Mouse (Mus musculus): ENCODE data around the gene 2010300C02Rik. TPM values are rescaled to one million over a fixed set of nuclear protein-coding genes. Genes with fewer than 3 reads are reported as not detected.
A peak's percentile ranks its signal among the peaks of the same experiment; 100 is the strongest.

Gene 2010300C02Rik
- polyA plus RNA-seq, 1 experiment, result 142 TPM

DNA sequence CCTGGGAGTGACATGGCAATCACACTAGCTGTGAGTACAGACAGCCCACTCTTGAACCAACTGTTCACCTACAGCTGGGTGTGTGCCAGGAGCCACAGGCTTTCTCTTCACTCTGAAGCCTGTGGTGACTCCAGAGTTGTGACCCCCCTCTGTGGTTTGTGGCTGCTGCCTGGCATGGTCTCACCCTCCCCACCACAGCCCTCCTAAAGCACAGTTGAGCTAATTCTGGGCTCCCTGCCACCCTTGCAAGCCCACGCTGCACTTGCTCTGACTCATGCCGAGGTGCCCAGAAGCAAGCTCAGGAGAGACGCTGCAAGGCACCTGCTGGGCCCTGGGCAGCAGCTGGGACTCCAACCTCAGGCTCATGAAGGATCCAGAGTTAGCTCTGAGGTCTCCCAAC, 23.0 kb downstream of the 2010300C02Rik start:
- no peak for TF ChIP-seq CTCF (IDR thresholded peaks at IDR 0.05; ENCODE audit: extremely low read depth, insufficient read depth, low read length)
- TF ChIP-seq POLR2A (IDR thresholded peaks at IDR 0.05; ENCODE audit: extremely low read depth, insufficient read depth, low read length), result no peak
- H3K4me3 ChIP-seq (ENCODE audit: insufficient read depth, low read length), result no peak overlapping the region
- peak overlapping the region; percentile 55 for H3K27ac ChIP-seq (ENCODE audit: insufficient read depth, low read length)
- H3K4me1 ChIP-seq (ENCODE audit: control insufficient read depth, insufficient read depth, low read length), result peaks cover 25% of the 10 kb centered on the region

DNA sequence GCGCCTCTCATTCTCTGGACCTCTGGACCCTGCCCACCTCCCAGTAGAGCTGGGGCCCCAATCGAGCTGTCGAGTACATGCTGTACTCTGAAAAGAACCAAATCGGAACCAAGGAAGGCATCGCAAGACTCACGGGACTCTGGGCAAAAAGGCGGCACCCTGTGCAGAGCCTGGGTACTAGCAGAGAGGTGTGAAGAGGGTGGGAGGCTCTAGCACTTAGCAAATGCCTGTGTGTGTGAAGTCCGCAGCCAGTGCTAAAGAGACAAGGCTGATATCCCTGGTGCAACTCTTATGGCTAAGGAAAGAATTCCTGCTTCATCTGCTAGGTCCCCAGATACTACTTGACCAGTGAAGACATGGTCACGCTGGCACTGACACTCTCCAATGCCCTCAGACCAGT, 24.2 kb downstream of the 2010300C02Rik start:
- TF ChIP-seq CTCF (IDR thresholded peaks at IDR 0.05; ENCODE audit: extremely low read depth, insufficient read depth, low read length) (no peak), POLR2A (IDR thresholded peaks at IDR 0.05; ENCODE audit: extremely low read depth, insufficient read depth, low read length) (no peak)
- H3K4me1 ChIP-seq (ENCODE audit: control insufficient read depth, insufficient read depth, low read length), result peaks cover 25% of the 10 kb centered on the region
- H3K4me3 ChIP-seq (ENCODE audit: insufficient read depth, low read length), result no peak overlapping the region
- peak overlapping the region; percentile 55; the same call in 1 of the 2 replicates for H3K27ac ChIP-seq (ENCODE audit: insufficient read depth, low read length)

DNA sequence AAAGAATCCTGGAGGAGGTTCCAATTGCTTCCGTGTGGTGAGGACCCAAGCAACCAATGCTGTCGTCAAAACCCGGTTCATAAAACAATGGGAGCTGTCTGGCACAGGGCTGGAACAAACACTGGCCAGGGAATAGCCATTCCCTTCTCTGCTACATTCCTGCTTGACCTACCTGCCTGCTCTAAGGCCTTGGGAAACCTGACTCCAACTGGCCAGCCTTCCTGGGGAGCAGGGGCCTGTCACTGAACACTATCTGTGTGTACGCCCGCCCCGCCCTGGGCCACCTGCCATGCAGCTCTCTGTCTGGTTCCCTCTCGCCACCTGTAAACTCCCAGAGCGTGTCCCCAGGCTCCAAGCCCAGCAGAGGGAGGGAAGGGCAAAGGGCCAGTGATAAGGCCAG, 25.5 kb downstream of the 2010300C02Rik start:
- no peak overlapping the region for H3K27ac ChIP-seq (ENCODE audit: insufficient read depth, low read length)

DNA sequence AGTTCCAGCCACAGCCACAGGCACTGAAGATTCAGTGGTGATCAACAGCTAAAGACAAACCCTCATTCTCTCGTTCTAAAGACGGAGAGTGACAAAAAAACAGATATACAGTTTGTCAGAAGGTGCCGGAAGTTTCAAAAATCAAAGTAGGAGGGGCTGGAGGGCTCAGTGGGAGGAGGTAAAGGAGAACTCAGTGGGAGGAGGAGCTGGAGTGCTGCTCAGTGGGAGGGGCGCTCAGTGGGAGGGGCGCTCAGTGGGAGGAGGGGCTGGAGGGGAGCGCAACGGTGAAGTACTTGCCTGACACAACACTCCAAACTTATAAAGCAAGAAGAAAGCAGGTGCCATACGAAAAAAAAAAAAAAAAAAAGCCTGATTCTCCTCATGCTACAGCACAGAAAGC, 28.7 kb downstream of the 2010300C02Rik start:
- TF ChIP-seq CTCF (IDR thresholded peaks at IDR 0.05; ENCODE audit: extremely low read depth, insufficient read depth, low read length) (no peak), POLR2A (IDR thresholded peaks at IDR 0.05; ENCODE audit: extremely low read depth, insufficient read depth, low read length) (no peak)
- peaks cover 19% of the 10 kb centered on the region for H3K4me1 ChIP-seq (ENCODE audit: control insufficient read depth, insufficient read depth, low read length)
- H3K27ac ChIP-seq (ENCODE audit: insufficient read depth, low read length), result no peak overlapping the region
- H3K4me3 ChIP-seq (ENCODE audit: insufficient read depth, low read length), result no peak overlapping the region

More for the DNA sequence above, 25.5 kb downstream of the 2010300C02Rik start:
- TF ChIP-seq CTCF (IDR thresholded peaks at IDR 0.05; ENCODE audit: extremely low read depth, insufficient read depth, low read length) (no peak), POLR2A (IDR thresholded peaks at IDR 0.05; ENCODE audit: extremely low read depth, insufficient read depth, low read length) (no peak)
- H3K4me3 ChIP-seq (ENCODE audit: insufficient read depth, low read length), result no peak overlapping the region
- H3K4me1 ChIP-seq (ENCODE audit: control insufficient read depth, insufficient read depth, low read length), result peaks cover 24% of the 10 kb centered on the region

DNA sequence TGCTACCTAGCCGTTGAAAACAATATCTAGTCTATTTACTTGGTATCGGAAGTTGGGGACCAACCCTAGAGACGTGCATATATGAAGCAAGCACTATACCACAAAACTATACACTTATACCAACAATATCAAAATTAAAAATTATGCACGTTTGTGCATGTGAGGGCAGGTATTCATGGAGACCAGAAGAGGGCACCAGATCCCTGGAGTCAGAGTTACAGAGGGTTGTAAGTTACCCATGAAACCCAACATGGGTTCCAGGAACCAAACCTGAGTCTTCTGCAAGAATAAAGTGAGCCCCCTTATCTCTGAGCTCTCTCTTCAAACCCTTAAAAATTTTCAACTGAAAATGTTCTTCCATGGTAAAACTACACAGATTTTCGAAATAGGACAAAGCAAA, 29.2 kb downstream of the 2010300C02Rik start:
- peaks cover 16% of the 10 kb centered on the region for H3K4me1 ChIP-seq (ENCODE audit: control insufficient read depth, insufficient read depth, low read length)
- peak overlapping the region; percentile 47; the same call in 1 of the 2 replicates for H3K27ac ChIP-seq (ENCODE audit: insufficient read depth, low read length)
- TF ChIP-seq CTCF (IDR thresholded peaks at IDR 0.05; ENCODE audit: extremely low read depth, insufficient read depth, low read length), result no peak
- no peak overlapping the region for H3K4me3 ChIP-seq (ENCODE audit: insufficient read depth, low read length)

DNA sequence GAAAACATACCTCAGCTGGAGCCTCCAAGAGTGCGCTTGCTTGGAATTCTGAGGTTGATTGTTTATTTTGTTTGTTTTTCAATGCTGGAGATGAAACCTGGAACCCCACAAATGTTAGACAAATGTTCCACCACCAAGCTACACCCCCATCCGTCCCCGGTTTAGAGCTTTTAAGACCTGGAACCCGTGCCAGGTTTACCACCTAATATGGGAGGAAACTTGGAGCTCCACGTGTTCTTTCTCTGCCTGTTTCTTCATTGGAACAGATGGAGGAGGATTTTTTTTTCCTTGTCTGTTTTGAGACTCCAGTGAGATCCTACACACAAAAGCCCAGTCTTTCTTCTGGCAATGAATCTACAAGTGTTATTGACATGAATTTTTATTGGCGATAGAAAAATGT, 30.2 kb downstream of the 2010300C02Rik start:
- Histone ChIP-seq H3K4me3 (ENCODE audit: insufficient read depth, low read length) (no peak overlapping the region), H3K27ac (ENCODE audit: insufficient read depth, low read length) (peak overlapping the region; percentile 75; the same call in 1 of the 2 replicates), H3K4me1 (ENCODE audit: control insufficient read depth, insufficient read depth, low read length) (peaks cover 16% of the 10 kb centered on the region)
- TF ChIP-seq POLR2A (IDR thresholded peaks at IDR 0.05; ENCODE audit: extremely low read depth, insufficient read depth, low read length), result no peak
- TF ChIP-seq CTCF (IDR thresholded peaks at IDR 0.05; ENCODE audit: extremely low read depth, insufficient read depth, low read length), result no peak

DNA sequence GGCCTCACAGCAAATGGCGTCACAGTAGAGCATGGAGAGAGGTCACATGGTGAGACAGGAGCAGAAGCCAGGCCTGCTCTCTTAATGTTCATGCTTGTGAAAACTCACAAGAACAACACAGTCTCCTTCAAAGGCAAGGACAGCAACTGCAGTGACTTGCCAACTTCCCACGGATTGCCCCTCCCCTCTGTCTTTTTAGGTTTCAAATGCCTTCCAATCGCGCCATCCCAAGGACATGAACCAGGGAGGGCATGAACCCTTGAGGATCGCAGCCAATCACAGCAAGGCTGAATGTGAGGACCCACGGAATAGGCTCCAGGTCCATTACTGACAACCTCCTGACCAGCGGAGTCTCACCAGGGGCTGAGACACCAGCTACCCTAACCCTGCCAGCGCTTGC, 31.5 kb downstream of the 2010300C02Rik start:
- Histone ChIP-seq H3K4me1 (ENCODE audit: control insufficient read depth, insufficient read depth, low read length) (peaks cover 11% of the 10 kb centered on the region), H3K4me3 (ENCODE audit: insufficient read depth, low read length) (no peak overlapping the region), H3K27ac (ENCODE audit: insufficient read depth, low read length) (peak overlapping the region; percentile 11; the same call in 1 of the 2 replicates)
- no peak for TF ChIP-seq POLR2A (IDR thresholded peaks at IDR 0.05; ENCODE audit: extremely low read depth, insufficient read depth, low read length)
- TF ChIP-seq CTCF (IDR thresholded peaks at IDR 0.05; ENCODE audit: extremely low read depth, insufficient read depth, low read length), result no peak

DNA sequence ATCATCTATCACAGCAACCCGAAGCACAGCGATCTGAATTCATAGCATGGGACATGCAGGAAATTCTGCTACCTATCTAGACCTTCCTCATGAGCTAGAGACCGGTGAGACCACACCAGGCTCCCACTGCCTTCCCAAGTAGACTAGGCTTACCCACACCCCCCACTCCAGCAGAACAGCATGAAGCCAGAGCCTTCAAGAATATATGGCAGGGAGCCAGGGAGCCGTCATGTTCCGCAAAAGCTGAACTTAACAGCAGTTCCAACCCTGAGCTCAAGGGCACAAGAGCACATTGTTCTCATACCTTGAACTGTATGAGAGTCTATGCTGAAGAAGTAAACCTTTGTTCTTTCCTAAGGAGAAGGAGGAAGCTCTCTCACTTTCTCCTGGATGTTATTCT, 32.4 kb downstream of the 2010300C02Rik start:
- H3K27ac ChIP-seq (ENCODE audit: insufficient read depth, low read length), result peak overlapping the region; percentile 22
- peaks cover 11% of the 10 kb centered on the region for H3K4me1 ChIP-seq (ENCODE audit: control insufficient read depth, insufficient read depth, low read length)
- H3K4me3 ChIP-seq (ENCODE audit: insufficient read depth, low read length), result no peak overlapping the region
- no peak for TF ChIP-seq CTCF (IDR thresholded peaks at IDR 0.05; ENCODE audit: extremely low read depth, insufficient read depth, low read length)
- no peak for TF ChIP-seq POLR2A (IDR thresholded peaks at IDR 0.05; ENCODE audit: extremely low read depth, insufficient read depth, low read length)

DNA sequence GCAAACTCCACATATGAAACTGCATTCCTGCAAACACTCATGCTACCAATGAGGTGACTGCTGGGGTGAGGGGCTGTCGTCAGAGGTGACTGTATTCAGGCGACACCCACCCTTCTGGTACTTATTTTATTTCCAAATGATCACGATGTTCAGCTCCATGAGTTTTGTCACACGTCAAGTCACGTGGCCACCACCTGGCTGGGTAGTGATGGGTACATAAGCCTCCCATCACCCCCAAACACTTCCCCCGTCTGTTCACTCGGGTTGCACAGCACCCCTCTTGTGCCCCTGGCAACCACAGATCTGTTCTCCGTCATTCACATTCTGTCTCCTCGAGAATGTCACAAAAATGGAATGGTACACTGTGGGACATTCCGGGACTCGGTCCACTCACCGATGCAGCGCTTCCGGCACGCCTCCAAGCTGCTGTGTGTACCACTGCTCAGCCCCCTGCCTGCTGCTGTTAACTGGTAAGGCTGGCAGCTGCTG, 32.9 kb downstream of the 2010300C02Rik start:
- H3K4me3 ChIP-seq (ENCODE audit: insufficient read depth, low read length), result no peak overlapping the region
- H3K27ac ChIP-seq (ENCODE audit: insufficient read depth, low read length), result peak overlapping the region; percentile 65
- no peak for TF ChIP-seq POLR2A (IDR thresholded peaks at IDR 0.05; ENCODE audit: extremely low read depth, insufficient read depth, low read length)
- TF ChIP-seq CTCF (IDR thresholded peaks at IDR 0.05; ENCODE audit: extremely low read depth, insufficient read depth, low read length), result no peak
- H3K4me1 ChIP-seq (ENCODE audit: control insufficient read depth, insufficient read depth, low read length), result peaks cover 11% of the 10 kb centered on the region

DNA sequence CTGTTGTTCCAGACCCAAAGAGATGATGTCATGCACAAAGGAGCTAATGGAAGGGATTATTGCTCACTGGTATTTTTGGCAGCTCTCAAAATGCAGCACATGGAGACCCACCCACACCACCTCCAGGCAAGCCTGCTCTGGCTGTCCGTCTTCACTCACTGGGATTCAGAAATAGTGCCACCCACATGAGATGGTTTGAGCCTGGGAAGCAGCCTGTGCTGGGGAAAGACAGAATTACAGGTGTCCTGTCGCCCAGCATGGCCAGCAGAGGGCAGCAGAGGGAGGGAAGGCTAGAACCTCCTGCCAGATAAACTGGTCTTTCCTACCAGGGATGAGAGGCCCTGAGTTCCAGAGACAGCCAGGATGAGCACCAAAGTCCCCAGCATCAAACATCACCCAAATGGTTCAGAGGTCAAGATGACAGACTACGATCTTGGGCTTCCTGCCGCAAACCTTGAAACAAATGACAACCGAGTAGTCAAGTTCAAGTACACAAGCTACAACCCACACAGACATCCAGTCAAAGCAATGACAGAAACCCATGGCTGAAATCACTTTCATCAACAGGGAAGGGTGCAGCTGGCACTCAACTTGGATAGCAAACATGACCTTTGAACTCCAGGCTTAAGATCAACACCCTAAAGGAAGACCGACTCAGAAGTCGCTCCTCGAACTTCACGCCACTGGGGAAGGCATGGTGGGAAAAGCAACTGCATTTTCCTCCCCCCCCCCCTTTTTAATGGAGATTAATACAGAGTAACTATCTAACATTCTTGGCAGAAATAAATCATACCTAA, 41.4 kb downstream of the 2010300C02Rik start:
- H3K4me3 ChIP-seq (ENCODE audit: insufficient read depth, low read length), result no peak overlapping the region
- H3K4me1 ChIP-seq (ENCODE audit: control insufficient read depth, insufficient read depth, low read length), result peaks cover 23% of the 10 kb centered on the region
- TF ChIP-seq POLR2A (IDR thresholded peaks at IDR 0.05; ENCODE audit: extremely low read depth, insufficient read depth, low read length) (no peak), CTCF (IDR thresholded peaks at IDR 0.05; ENCODE audit: extremely low read depth, insufficient read depth, low read length) (peak; percentile 86)
- peak overlapping the region; percentile 73; the same call in 1 of the 2 replicates for H3K27ac ChIP-seq (ENCODE audit: insufficient read depth, low read length)
